Mouse (Mus musculus) G1E (cell line): ENCODE measurements around the gene Fhit. TPM values are rescaled to one million over a fixed set of nuclear protein-coding genes. Genes with fewer than 3 reads are reported as not detected.

Experiments used
- ATAC-seq: 2 replicates; pipeline ENCODE4 v1.8.0; 2016; ENCODE audit warnings: mild to moderate bottlenecking; ENCODE audit not compliant: insufficient number of reproducible peaks, poor library complexity, low FRiP score, severe bottlenecking; ENCODE audit errors: extremely low read depth
- DNase-seq: peaks from one replicate; pipeline ENCODE4 v3.0.0; 2012; ENCODE audit warnings: low spot score
- H3K27me3 ChIP-seq: 2 replicates; pipeline ENCODE4 v1.6.1; 2012; ENCODE audit warnings: mild to moderate bottlenecking, low read length, inconsistent platforms; ENCODE audit not compliant: insufficient read depth
- H3K36me3 ChIP-seq: replicated peaks from 2 replicates; pipeline ENCODE3; 2012; ENCODE audit warnings: mild to moderate bottlenecking, inconsistent platforms
- H3K4me1 ChIP-seq: 2 replicates; pipeline ENCODE4 v1.6.1; 2012; ENCODE audit warnings: low read depth, low read length, inconsistent platforms, mixed read lengths; ENCODE audit not compliant: insufficient read depth
- H3K4me3 ChIP-seq: 2 replicates; pipeline ENCODE4 v1.5.1; 2012; ENCODE audit warnings: low read depth, mild to moderate bottlenecking, inconsistent platforms, low read length, moderate library complexity, mixed read lengths
- H3K9me3 ChIP-seq: replicated peaks from 2 replicates; pipeline ENCODE4 v1.6.1; 2012; ENCODE audit warnings: inconsistent platforms
- CTCF ChIP-seq: IDR thresholded peaks from 2 replicates; pipeline ENCODE4 v1.5.1; 2012; ENCODE audit warnings: low read depth, low read length, inconsistent platforms, mixed read lengths
- GATA1 ChIP-seq: IDR thresholded peaks from 2 replicates; pipeline ENCODE4 v1.6.1; 2012; ENCODE audit warnings: borderline replicate concordance, low read length, inconsistent platforms, mixed read lengths
- GATA2 ChIP-seq: IDR thresholded peaks from 2 replicates; pipeline ENCODE4 v1.6.1; 2012; ENCODE audit warnings: low read depth, low read length, inconsistent platforms, borderline replicate concordance
- POLR2AphosphoS5 ChIP-seq: IDR thresholded peaks from 2 replicates; pipeline ENCODE4 v1.6.1; 2012; ENCODE audit warnings: low read depth, low read length, inconsistent platforms; ENCODE audit not compliant: insufficient replicate concordance
- TAL1 ChIP-seq: conservative IDR thresholded peaks from 2 replicates; pipeline ENCODE4 v1.6.1; 2012; ENCODE audit warnings: low read depth, low read length, inconsistent platforms, mixed read lengths
- polyA plus RNA-seq: library from polyadenylated mRNA; stranded (reverse); fragments of >175 nt; gene quantifications from 2 replicates; pipeline ENCODE4 v1.2.3, GENCODE M21; 2012
- total RNA-seq, 2 experiments: library from RNA; stranded (forward) in 1 of 2; stranded (reverse) in 1 of 2; fragments of 200-1000 nt in 1 of 2; fragments of >200 nt in 1 of 2; fragmentation: Nextera tagmentation in 1 of 2; gene quantifications; 2 replicates each; pipeline ENCODE4 v1.2.3; 2014 to 2017

Gene Fhit
- total and polyA plus RNA-seq, 3 experiments: not detected

GRCm38 (mm10) chr14:10432502-10432901 is 729.3 kb downstream of the Fhit start:
- TF ChIP-seq GATA1: no peak
- TF ChIP-seq TAL1: no peak
- TF ChIP-seq GATA2: no peak
- no peak for TF ChIP-seq POLR2AphosphoS5
- no peak for TF ChIP-seq CTCF
- no peak for DNase-seq
- Histone ChIP-seq H3K36me3 (no peaks in the 10 kb centered on the region), H3K9me3 (no peaks in the 10 kb centered on the region), H3K4me3 (no peak overlapping the region), H3K27me3 (no peaks in the 10 kb centered on the region), H3K4me1 (no peaks in the 10 kb centered on the region)
- ATAC-seq: no peak

- TF ChIP-seq TAL1 (no peak), GATA2 (no peak), POLR2AphosphoS5 (no peak), CTCF (no peak)
- Histone ChIP-seq H3K4me1 (no peaks in the 10 kb centered on the region), H3K27me3 (no peaks in the 10 kb centered on the region), H3K9me3 (no peaks in the 10 kb centered on the region), H3K4me3 (no peak overlapping the region), H3K36me3 (no peaks in the 10 kb centered on the region)
- no peak for DNase-seq
- no peak for ATAC-seq
Measured at GRCm38 (mm10) chr14:10430396-10431000, 731.3 kb downstream of the Fhit start.

DNA sequence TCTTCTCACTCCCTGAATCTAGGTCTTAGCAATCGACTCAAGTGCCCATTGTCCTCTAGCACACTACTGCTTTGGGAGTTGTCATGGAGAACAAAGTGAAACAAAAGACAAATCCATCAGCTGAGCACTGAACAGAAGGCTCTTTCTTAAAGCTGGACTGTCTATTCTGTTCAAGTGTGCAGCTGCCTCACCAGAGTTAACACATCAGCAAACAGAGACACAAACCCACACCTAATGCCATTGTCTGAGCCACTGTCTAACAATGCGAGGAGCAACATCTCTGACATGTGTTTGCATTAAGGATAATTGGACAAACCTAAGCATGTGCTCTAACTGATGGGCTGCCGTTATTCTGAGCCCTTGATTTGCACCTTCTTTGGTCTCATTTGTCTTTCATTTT is 738.3 kb downstream of the Fhit start:
- H3K4me1 ChIP-seq: no peaks in the 10 kb centered on the region
- ATAC-seq: no peak
- H3K27me3 ChIP-seq: no peaks in the 10 kb centered on the region
- no peak for TF ChIP-seq CTCF
- no peak for TF ChIP-seq GATA2
- TF ChIP-seq POLR2AphosphoS5: no peak
- no peak for TF ChIP-seq TAL1
- H3K9me3 ChIP-seq: no peaks in the 10 kb centered on the region
- no peak for DNase-seq
- H3K36me3 ChIP-seq: no peaks in the 10 kb centered on the region
- H3K4me3 ChIP-seq: no peak overlapping the region

GRCm38 (mm10) chr14:10422261-10422660 is 739.6 kb downstream of the Fhit start:
- no peak for ATAC-seq
- DNase-seq: no peak
- no peak overlapping the region for H3K4me3 ChIP-seq
- TF ChIP-seq POLR2AphosphoS5: no peak
- TF ChIP-seq GATA1: no peak
- TF ChIP-seq CTCF: no peak
- TF ChIP-seq GATA2: no peak
- TF ChIP-seq TAL1: no peak
- H3K9me3 ChIP-seq: no peaks in the 10 kb centered on the region
- no peaks in the 10 kb centered on the region for H3K4me1 ChIP-seq
- H3K27me3 ChIP-seq: no peaks in the 10 kb centered on the region
- H3K36me3 ChIP-seq: no peaks in the 10 kb centered on the region

DNA sequence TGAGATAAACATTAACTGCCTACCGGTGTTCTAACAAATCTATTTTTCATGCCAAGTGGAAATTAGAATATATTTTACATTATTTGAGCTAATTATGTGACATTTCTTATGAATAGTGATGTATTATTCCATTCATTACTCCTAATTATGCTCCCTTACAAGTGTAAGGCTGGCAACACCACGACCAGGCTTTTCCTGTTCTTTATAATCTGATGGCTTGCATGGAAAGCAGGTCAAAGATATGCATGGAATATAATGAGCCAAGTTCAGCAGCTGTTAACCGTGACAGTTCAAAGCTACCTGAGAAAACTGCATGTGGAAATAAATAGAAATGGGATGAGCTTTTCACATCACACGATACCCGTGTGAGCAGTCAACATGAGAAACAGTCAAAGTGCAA is 746.8 kb downstream of the Fhit start:
- DNase-seq (no peak), ATAC-seq (no peak)
- Histone ChIP-seq H3K4me3 (no peak overlapping the region), H3K9me3 (no peaks in the 10 kb centered on the region), H3K4me1 (no peaks in the 10 kb centered on the region), H3K36me3 (no peaks in the 10 kb centered on the region), H3K27me3 (no peaks in the 10 kb centered on the region)
- TF ChIP-seq CTCF: no peak
- TF ChIP-seq GATA2: no peak

DNA sequence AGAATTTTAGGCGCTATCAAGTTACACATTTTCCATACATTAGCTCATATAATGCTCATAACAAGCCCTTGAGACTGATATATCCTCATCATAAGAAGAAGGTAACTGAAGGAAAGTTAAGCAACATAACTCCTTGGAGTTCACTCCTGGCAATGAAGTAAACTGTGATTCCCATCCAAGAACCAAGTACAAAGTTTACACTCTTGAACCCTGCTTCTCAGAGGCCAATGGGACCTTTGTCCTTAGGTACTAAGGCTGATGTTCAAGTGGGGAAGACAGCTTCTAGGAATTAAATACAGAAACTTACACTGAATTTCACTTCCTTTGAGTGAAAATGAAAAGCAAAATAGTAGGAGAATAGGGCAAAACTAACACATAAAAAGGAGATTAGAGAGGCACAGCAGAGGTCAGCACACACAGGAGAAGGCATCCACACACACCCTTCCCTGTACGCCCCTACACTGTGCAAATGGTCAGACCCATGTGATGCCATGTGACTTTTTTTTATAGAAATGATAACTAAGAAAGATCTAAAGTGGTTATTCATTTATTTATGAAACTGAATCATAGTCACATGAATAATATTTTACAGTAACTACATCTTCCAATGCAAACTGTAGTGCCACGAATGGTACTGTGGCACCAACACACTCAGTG is 752.4 kb downstream of the Fhit start:
- no peaks in the 10 kb centered on the region for H3K4me1 ChIP-seq
- no peak for ATAC-seq
- no peaks in the 10 kb centered on the region for H3K36me3 ChIP-seq
- no peak for DNase-seq
- TF ChIP-seq POLR2AphosphoS5 (no peak), CTCF (no peak), TAL1 (no peak), GATA2 (no peak), GATA1 (no peak)
- H3K9me3 ChIP-seq: no peaks in the 10 kb centered on the region
- no peaks in the 10 kb centered on the region for H3K27me3 ChIP-seq
- H3K4me3 ChIP-seq: no peak overlapping the region

DNA sequence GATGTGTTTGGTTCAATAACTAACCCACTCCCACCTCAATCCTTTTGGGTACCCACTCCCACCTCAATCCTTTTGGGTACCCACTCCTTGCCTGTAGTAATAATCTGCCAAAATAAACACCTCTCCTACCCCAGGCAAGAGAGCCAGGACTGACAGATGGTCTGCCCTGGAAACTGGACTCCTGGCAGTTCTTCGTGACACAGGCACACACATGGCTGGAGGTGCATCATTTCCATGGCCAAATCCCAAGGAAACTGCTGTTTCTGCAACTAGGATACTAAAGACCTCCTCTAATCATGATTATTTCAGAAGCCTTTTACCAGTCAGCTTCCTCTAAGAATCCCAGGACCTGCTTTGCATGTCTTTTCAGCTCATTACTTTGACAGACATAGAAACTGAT is 756.5 kb downstream of the Fhit start:
- no peak for ATAC-seq
- DNase-seq: no peak
- TF ChIP-seq CTCF: no peak
- no peak for TF ChIP-seq GATA1
- TF ChIP-seq POLR2AphosphoS5: no peak
- TF ChIP-seq GATA2: no peak
- no peak for TF ChIP-seq TAL1
- no peaks in the 10 kb centered on the region for H3K4me1 ChIP-seq
- no peaks in the 10 kb centered on the region for H3K36me3 ChIP-seq
- H3K9me3 ChIP-seq: no peaks in the 10 kb centered on the region
- no peaks in the 10 kb centered on the region for H3K27me3 ChIP-seq
- H3K4me3 ChIP-seq: no peak overlapping the region
